Mouse (Mus musculus): ENCODE data around the gene Gprin1. TPM values are rescaled to one million over a fixed set of nuclear protein-coding genes. Genes with fewer than 3 reads are reported as not detected.

Gene Gprin1
- polyA plus RNA-seq, 1 experiment from 2014 or later: 0.27 TPM

- Histone ChIP-seq H3K36me3 (ENCODE audit: control insufficient read depth, insufficient read depth, low read length) (no peaks in the 10 kb centered on the region), H3K9ac (ENCODE audit: low read length) (no peak within 1 kb of the TSS), H3K4me3 (ENCODE audit: low read depth, low read length) (no peak within 1 kb of the TSS), H3K4me1 (replicated peaks; ENCODE audit: control insufficient read depth, insufficient read depth) (no peaks in the 10 kb centered on the region), H3K27me3 (ENCODE audit: control insufficient read depth, insufficient read depth, low read length) (no peaks in the 10 kb centered on the region), H3K27ac (replicated peaks) (no peak within 1 kb of the TSS), H3K4me2 (replicated peaks; ENCODE audit: low read depth) (no peak within 1 kb of the TSS), H3K9me3 (ENCODE audit: control insufficient read depth, low read length) (no peaks in the 10 kb centered on the region)
- DNase-seq (ENCODE audit: low spot score) (no peak), ATAC-seq (ENCODE audit: low FRiP score, low TSS enrichment) (no peak)
- no peak for TF ChIP-seq EP300 (optimal IDR thresholded peaks at IDR 0.05)
- no peak for TF ChIP-seq CTCF (IDR thresholded peaks at IDR 0.05; ENCODE audit: low read depth)
- 76% methylated on average over 4 of the region's 4 CpGs for WGBS
Measured at GRCm38 (mm10) chr13:54783698-54784097, 34.0 kb upstream of the Gprin1 start, which contains the start of gene Eif4e1b. Eif4e1b (plus strand) TSS chr13:54783998.

GRCm38 (mm10) chr13:54783235-54783634 lies 33.6 kb upstream of the Gprin1 start:
- Histone ChIP-seq H3K36me3 (ENCODE audit: control insufficient read depth, insufficient read depth, low read length) (no peaks in the 10 kb centered on the region), H3K4me2 (replicated peaks; ENCODE audit: low read depth) (no peak overlapping the region), H3K4me1 (replicated peaks; ENCODE audit: control insufficient read depth, insufficient read depth) (no peaks in the 10 kb centered on the region), H3K27ac (replicated peaks) (no peak overlapping the region), H3K9me3 (ENCODE audit: control insufficient read depth, low read length) (no peaks in the 10 kb centered on the region), H3K27me3 (ENCODE audit: control insufficient read depth, insufficient read depth, low read length) (no peaks in the 10 kb centered on the region), H3K4me3 (ENCODE audit: low read depth, low read length) (no peak overlapping the region), H3K9ac (ENCODE audit: low read length) (no peak overlapping the region)
- WGBS: 28% methylated on average over 2 of the region's 2 CpGs
- no peak for ATAC-seq (ENCODE audit: low FRiP score, low TSS enrichment)
- TF ChIP-seq CTCF (IDR thresholded peaks at IDR 0.05; ENCODE audit: low read depth) (no peak), EP300 (optimal IDR thresholded peaks at IDR 0.05) (no peak)
- DNase-seq (ENCODE audit: low spot score): no peak

- no peak overlapping the region for H3K9ac ChIP-seq (ENCODE audit: low read length)
- H3K27me3 ChIP-seq (ENCODE audit: control insufficient read depth, insufficient read depth, low read length): no peaks in the 10 kb centered on the region
- 79% methylated on average over 3 of the region's 3 CpGs for WGBS
- no peaks in the 10 kb centered on the region for H3K36me3 ChIP-seq (ENCODE audit: control insufficient read depth, insufficient read depth, low read length)
- no peaks in the 10 kb centered on the region for H3K4me1 ChIP-seq (replicated peaks; ENCODE audit: control insufficient read depth, insufficient read depth)
- no peak overlapping the region for H3K27ac ChIP-seq (replicated peaks)
- H3K9me3 ChIP-seq (ENCODE audit: control insufficient read depth, low read length): no peaks in the 10 kb centered on the region
- no peak overlapping the region for H3K4me3 ChIP-seq (ENCODE audit: low read depth, low read length)
- no peak for DNase-seq (ENCODE audit: low spot score)
- no peak for ATAC-seq (ENCODE audit: low FRiP score, low TSS enrichment)
- TF ChIP-seq CTCF (IDR thresholded peaks at IDR 0.05; ENCODE audit: low read depth): no peak
- no peak for TF ChIP-seq EP300 (optimal IDR thresholded peaks at IDR 0.05)
- H3K4me2 ChIP-seq (replicated peaks; ENCODE audit: low read depth): no peak overlapping the region
Measured at GRCm38 (mm10) chr13:54781086-54781485, 31.4 kb upstream of the Gprin1 start.

GRCm38 (mm10) chr13:54780592-54780991 lies 30.9 kb upstream of the Gprin1 start:
- WGBS: 64% methylated on average over 3 of the region's 3 CpGs
- Histone ChIP-seq H3K9me3 (ENCODE audit: control insufficient read depth, low read length) (no peaks in the 10 kb centered on the region), H3K36me3 (ENCODE audit: control insufficient read depth, insufficient read depth, low read length) (no peaks in the 10 kb centered on the region), H3K9ac (ENCODE audit: low read length) (no peak overlapping the region), H3K4me2 (replicated peaks; ENCODE audit: low read depth) (no peak overlapping the region), H3K4me3 (ENCODE audit: low read depth, low read length) (no peak overlapping the region), H3K4me1 (replicated peaks; ENCODE audit: control insufficient read depth, insufficient read depth) (no peaks in the 10 kb centered on the region), H3K27me3 (ENCODE audit: control insufficient read depth, insufficient read depth, low read length) (no peaks in the 10 kb centered on the region), H3K27ac (replicated peaks) (no peak overlapping the region)
- ATAC-seq (ENCODE audit: low FRiP score, low TSS enrichment) (no peak), DNase-seq (ENCODE audit: low spot score) (no peak)
- no peak for TF ChIP-seq CTCF (IDR thresholded peaks at IDR 0.05; ENCODE audit: low read depth)
- TF ChIP-seq EP300 (optimal IDR thresholded peaks at IDR 0.05): no peak

- DNase-seq (ENCODE audit: low spot score): no peak
- no peak for TF ChIP-seq CTCF (IDR thresholded peaks at IDR 0.05; ENCODE audit: low read depth)
- TF ChIP-seq EP300 (optimal IDR thresholded peaks at IDR 0.05): no peak
- Histone ChIP-seq H3K4me3 (ENCODE audit: low read depth, low read length) (no peak overlapping the region), H3K9ac (ENCODE audit: low read length) (no peak overlapping the region), H3K4me1 (replicated peaks; ENCODE audit: control insufficient read depth, insufficient read depth) (no peaks in the 10 kb centered on the region), H3K9me3 (ENCODE audit: control insufficient read depth, low read length) (no peaks in the 10 kb centered on the region), H3K36me3 (ENCODE audit: control insufficient read depth, insufficient read depth, low read length) (no peaks in the 10 kb centered on the region), H3K4me2 (replicated peaks; ENCODE audit: low read depth) (no peak overlapping the region), H3K27me3 (ENCODE audit: control insufficient read depth, insufficient read depth, low read length) (peaks cover 10% of the 10 kb centered on the region; the same call in 1 of the 2 replicates), H3K27ac (replicated peaks) (no peak overlapping the region)
- 81% methylated on average over 4 of the region's 4 CpGs for WGBS
- ATAC-seq (ENCODE audit: low FRiP score, low TSS enrichment): no peak
Measured at GRCm38 (mm10) chr13:54767012-54767411, 17.3 kb upstream of the Gprin1 start.

- H3K27me3 ChIP-seq (ENCODE audit: control insufficient read depth, insufficient read depth, low read length): peaks cover 10% of the 10 kb centered on the region; the same call in 1 of the 2 replicates
- ATAC-seq (ENCODE audit: low FRiP score, low TSS enrichment) (peak; percentile 45; the same call in 1 of the 2 replicates), DNase-seq (ENCODE audit: low spot score) (peak; percentile 68)
- H3K4me2 ChIP-seq (replicated peaks; ENCODE audit: low read depth): peak within 1 kb of the TSS; percentile 37
- peak within 1 kb of the TSS; percentile 2; the same call in 1 of the 2 replicates for H3K4me3 ChIP-seq (ENCODE audit: low read depth, low read length)
- TF ChIP-seq CTCF (IDR thresholded peaks at IDR 0.05; ENCODE audit: low read depth) (peak; percentile 80), EP300 (optimal IDR thresholded peaks at IDR 0.05) (no peak)
- H3K36me3 ChIP-seq (ENCODE audit: control insufficient read depth, insufficient read depth, low read length): no peaks in the 10 kb centered on the region
- no peaks in the 10 kb centered on the region for H3K9me3 ChIP-seq (ENCODE audit: control insufficient read depth, low read length)
- no peaks in the 10 kb centered on the region for H3K4me1 ChIP-seq (replicated peaks; ENCODE audit: control insufficient read depth, insufficient read depth)
- 2% methylated on average over 35 of the region's 35 CpGs for WGBS
- H3K27ac ChIP-seq (replicated peaks): no peak within 1 kb of the TSS
- no peak within 1 kb of the TSS for H3K9ac ChIP-seq (ENCODE audit: low read length)
Measured at GRCm38 (mm10) chr13:54766192-54766768, 16.6 kb upstream of the Gprin1 start, which contains the start of gene Sncb. Sncb (minus strand) TSS chr13:54766595.

Measured in stomach, postnatal 0 days (tissue).